In the genomic region with DNA sequence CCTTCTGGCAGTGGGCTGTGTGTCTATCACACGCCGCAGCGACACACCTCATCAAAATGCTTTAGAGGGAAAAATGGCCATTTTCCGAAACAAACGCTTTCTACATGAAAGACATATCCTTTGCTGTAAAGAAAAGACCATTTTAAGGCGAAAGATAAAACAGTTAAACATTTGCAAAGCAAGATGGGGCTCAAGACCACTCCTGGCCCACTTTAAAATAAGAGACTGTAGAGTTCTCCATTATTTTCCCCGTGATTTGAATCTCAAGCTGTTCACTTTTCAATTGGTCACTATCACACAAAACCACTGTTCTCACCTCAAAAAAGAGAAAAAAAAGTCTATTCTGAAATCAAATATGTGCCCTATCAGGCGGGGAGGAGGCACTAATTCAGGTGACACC, we compare ENCODE assay signal across 8 mouse cellular contexts. TPM values are rescaled to one million over a fixed set of nuclear protein-coding genes. Genes with fewer than 3 reads are reported as not detected.
DNase-seq lines count a peak whose midpoint lies in the region; ATAC-seq and TF ChIP-seq lines count a peak whose summit lies in the region.

No protein-coding gene starts in this region.

- peak; percentile 8; the same call in 1 of the 2 replicates for ATAC-seq in frontal cortex, adult (ENCODE audit: low TSS enrichment)
- ATAC-seq in liver, embryonic 12.5 days, result no peak

- peak overlapping the region; percentile 46 for H3K4me3 ChIP-seq in spleen, adult 2 months (ENCODE audit: extremely low read depth, insufficient read depth, insufficient read length)
- peak overlapping the region; percentile 97 for H3K4me3 ChIP-seq in liver, embryonic 12.5 days

- peaks cover 7% of the 10 kb centered on the region for H3K36me3 ChIP-seq in spleen, adult 2 months (ENCODE audit: control insufficient read depth, insufficient read depth, low read length)
- H3K36me3 ChIP-seq in liver, embryonic 12.5 days, result peaks cover 14% of the 10 kb centered on the region

- H3K27ac ChIP-seq in spleen, adult 2 months (ENCODE audit: insufficient read depth, low read length), result no peak overlapping the region
- 0 out of 2 replicates have a peak overlapping the region, but pooled peaks have one; percentile 14 for H3K27ac ChIP-seq in liver, embryonic 12.5 days

- DNase-seq in frontal cortex, postnatal 36 days (ENCODE audit: low spot score in 2 of 2), result no peak
- DNase-seq in spleen, adult 2 months (ENCODE audit: low read depth in 1 of 2, low spot score in 2 of 2), result no peak
- no peak for DNase-seq in spleen, postnatal 10 days (ENCODE audit: low spot score in 2 of 2)
- DNase-seq in Muller cell, postnatal 12 days (ENCODE audit: inconsistent ontology term), result no peak
- no peak for DNase-seq in adrenal gland, adult (ENCODE audit: inconsistent age in 2 of 2, low spot score in 1 of 2)
- DNase-seq in right cerebral cortex, postnatal 4 days, result no peak

- peak overlapping the region; percentile 48 for H3K9ac ChIP-seq in liver, embryonic 12.5 days

- H3K4me1 ChIP-seq in spleen, adult 2 months (ENCODE audit: control insufficient read depth, insufficient read depth, insufficient read length), result peaks cover 1% of the 10 kb centered on the region
- peaks cover 24% of the 10 kb centered on the region for H3K4me1 ChIP-seq in liver, embryonic 12.5 days

- 14% methylated on average over 8 of the region's 8 CpGs for WGBS in spleen, adult 2 months
- 12% methylated on average over 8 of the region's 8 CpGs for WGBS in liver, embryonic 12.5 days (ENCODE audit: insufficient replicate concordance)

- no peaks in the 10 kb centered on the region for H3K27me3 ChIP-seq in spleen, adult 2 months (ENCODE audit: control insufficient read depth, insufficient read depth, low read length)
- H3K27me3 ChIP-seq in liver, embryonic 12.5 days (replicated peaks), result no peaks in the 10 kb centered on the region

- no peak for TF ChIP-seq POLR2A in spleen, adult 2 months (IDR thresholded peaks at IDR 0.05; ENCODE audit: low read depth, low read length)

- no peak for TF ChIP-seq CTCF in spleen, adult 2 months (IDR thresholded peaks at IDR 0.05; ENCODE audit: extremely low read depth, insufficient read depth, insufficient read length, insufficient replicate concordance)

- peak overlapping the region; percentile 76 for H3K4me2 ChIP-seq in liver, embryonic 12.5 days

- H3K9me3 ChIP-seq in liver, embryonic 12.5 days (replicated peaks), result no peaks in the 10 kb centered on the region

RNA-seq across cellular contexts. Expression of a gene that starts 0.4 kb away (rescaled TPM):
- polyA plus RNA-seq in spleen, adult 2 months (2012; rRNA removed), result 9.3 and 10.1 TPM in 2 replicates
- polyA plus RNA-seq in liver, embryonic 12.5 days (2016; fragmentation: Nextera tagmentation; extraction: Ambion mirVana), result 31.4 and 35.2 TPM in 2 replicates

RNA-seq across cellular contexts. Expression of a gene that starts 38.9 kb away (rescaled TPM):
- not detected in 2 replicates for polyA plus RNA-seq in spleen, adult 2 months (2012; rRNA removed)
- polyA plus RNA-seq in liver, embryonic 12.5 days (2016; fragmentation: Nextera tagmentation; extraction: Ambion mirVana), result not detected in 2 replicates

RNA-seq across cellular contexts. Expression of a gene that starts 46.6 kb away (rescaled TPM):
- 15.6 and 16.4 TPM in 2 replicates for polyA plus RNA-seq in spleen, adult 2 months (2012; rRNA removed)
- polyA plus RNA-seq in liver, embryonic 12.5 days (2016; fragmentation: Nextera tagmentation; extraction: Ambion mirVana), result 4.3 and 4.6 TPM in 2 replicates

RNA-seq across cellular contexts. Expression of a gene that starts 46.7 kb away (rescaled TPM):
- polyA plus RNA-seq in spleen, adult 2 months (2012; rRNA removed), result 4.0 and 4.8 TPM in 2 replicates
- polyA plus RNA-seq in liver, embryonic 12.5 days (2016; fragmentation: Nextera tagmentation; extraction: Ambion mirVana), result 7.7 and 8.0 TPM in 2 replicates
